Mouse (Mus musculus): ENCODE measurements around the gene Hnrnpa3. TPM values are rescaled to one million over a fixed set of nuclear protein-coding genes. Genes with fewer than 3 reads are reported as not detected.
"Not testable (repeated sequence)": the region's sequence is repeated elsewhere in the genome, so short reads cannot be mapped to it uniquely, and the experiment has no call there.

Gene Hnrnpa3
- total RNA-seq, 2 experiments from 2014 or later, result 319 to 330 TPM

DNA sequence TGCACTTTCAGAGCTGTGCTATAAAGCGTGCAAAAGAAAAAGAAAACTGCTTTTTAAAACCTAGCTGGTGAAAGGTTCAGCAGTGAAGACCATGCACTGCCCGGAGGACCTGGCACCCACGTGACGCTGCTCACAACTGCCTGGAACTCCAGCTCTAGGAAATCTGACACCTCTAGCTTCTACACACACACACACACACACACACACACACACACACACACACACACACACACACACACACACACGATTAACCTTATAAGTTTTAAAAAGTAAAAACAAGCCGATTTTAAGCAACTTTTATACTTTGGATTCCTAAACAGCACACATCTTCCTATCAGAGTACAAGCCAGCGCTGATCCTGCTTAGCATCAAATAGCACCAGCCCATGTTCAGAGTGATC, 22.4 kb downstream of the Hnrnpa3 start:
- DNase-seq, result no peak

DNA sequence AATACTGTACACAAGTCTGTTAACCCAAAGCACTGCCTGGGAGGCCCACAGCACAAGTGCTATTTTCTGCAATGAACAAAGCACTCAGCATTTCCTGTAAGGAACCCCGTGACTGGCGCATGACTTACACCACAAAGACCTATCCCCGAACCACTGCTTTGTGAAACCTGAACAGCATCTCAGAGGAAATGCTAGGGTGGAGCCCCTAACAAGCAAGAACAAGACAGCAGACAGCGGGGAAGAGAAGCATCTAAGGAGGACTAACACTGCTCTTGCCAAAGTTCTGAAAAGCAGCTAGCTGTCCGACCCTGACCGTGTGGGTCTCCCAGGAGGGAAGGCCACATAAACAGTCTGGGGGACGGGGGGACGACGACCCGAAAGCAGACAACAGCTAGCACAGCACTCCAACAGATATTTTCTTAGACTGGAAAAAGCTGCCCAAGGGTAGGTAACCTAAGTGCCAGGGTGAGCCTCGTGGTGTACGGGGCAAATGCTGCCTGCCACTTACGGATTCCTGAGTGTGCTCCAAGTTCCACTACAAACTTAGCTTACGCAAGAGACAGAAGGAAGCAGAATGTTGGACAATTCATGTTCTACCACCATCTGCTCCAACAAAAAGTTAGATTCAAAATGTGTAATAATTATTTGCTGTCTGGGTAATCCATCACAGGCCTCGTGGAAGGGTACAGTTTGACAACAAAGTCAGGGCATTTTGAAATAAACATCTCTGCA, 24.1 kb downstream of the Hnrnpa3 start:
- DNase-seq, result peak in 1 of 2 experiments; percentile 24

DNA sequence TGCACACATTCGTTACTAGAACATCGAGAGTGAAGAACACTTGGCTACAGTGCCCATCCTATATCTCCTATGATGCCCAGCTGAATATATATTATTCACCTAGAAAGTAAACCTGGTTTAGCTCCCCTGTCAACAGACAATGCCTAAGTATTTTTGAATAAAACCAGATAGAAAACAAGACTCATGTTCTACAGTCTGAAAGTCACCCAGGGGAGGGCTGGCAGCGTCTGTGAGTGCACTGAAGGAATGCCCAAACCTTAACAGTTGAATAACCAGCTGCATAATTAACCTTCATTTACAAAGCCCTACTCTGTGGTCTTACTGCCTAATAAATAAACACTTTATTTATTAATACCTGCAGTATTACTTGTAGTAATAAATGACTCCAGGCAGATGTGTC, 25.5 kb downstream of the Hnrnpa3 start:
- no peak for DNase-seq

DNA sequence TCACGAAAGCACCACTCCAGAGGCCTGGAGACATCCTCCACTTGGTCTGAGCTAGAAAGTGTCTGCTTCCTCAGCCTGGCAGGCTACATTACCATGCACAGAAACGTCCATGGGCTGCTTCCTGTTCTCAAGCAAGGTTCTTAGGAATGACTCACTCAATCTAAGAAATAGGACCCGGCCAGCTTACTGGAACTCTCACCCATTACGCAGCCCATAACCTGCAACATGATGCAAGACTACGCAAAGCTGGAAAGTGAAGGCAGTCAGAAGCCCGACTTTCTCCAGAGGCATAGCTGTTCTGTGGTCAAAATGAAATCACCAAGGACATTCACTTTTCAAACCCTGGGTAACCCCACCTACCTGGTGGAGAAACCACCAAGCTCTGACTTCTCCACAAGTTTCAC, 26.4 kb downstream of the Hnrnpa3 start:
- DNase-seq, result no peak

DNA sequence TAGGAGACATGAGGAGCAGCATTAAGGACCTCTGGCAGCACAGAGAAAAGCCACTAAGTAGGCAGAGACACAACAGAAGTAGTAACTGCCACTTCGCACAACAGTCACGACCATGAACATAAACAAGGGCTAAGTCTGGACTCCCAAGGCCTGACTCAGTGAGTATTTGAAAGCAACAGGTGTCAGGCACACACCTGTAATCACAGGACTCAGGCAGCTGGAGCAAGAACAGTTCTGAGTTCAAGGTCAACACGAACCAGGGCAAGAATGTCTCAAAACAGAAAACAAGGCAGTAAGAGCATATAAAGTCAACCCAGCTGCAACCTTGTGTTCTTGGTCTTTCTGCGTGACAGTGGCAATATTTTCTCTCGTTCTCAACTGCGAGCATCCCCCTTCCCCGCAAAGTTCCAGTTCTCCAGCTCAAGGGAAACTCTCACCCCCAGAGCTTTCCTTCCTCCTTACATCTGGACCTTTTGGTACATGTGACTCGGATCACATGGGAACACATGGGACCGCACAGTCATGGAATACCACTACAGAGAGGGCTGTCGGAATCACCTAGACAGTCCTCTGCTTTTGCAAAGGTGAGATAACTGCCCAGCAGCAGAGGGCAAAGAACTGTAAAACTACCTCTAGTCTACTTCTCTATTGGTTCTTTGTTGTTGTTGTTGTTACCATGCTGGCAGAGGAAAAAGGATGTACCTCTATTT, 28.1 kb downstream of the Hnrnpa3 start:
- no peak for DNase-seq

DNA sequence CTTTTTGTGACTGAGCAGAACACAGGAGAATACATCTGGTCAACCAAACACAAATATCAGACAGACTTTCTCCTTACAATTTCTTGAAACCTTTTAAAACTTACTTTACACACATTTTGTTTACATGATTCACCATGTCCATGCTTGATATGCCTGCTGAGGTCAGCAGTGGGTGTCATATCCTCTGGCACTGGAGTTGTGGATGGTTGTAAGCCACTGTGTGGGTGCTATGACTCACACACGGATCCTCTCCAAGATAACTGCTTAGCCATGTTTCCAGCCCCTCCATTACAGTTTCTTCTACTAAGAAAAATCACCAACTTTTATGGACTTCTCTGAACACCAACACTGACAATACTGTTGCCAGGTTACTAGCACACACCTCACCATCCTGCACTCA, 29.8 kb downstream of the Hnrnpa3 start:
- no peak for DNase-seq

DNA sequence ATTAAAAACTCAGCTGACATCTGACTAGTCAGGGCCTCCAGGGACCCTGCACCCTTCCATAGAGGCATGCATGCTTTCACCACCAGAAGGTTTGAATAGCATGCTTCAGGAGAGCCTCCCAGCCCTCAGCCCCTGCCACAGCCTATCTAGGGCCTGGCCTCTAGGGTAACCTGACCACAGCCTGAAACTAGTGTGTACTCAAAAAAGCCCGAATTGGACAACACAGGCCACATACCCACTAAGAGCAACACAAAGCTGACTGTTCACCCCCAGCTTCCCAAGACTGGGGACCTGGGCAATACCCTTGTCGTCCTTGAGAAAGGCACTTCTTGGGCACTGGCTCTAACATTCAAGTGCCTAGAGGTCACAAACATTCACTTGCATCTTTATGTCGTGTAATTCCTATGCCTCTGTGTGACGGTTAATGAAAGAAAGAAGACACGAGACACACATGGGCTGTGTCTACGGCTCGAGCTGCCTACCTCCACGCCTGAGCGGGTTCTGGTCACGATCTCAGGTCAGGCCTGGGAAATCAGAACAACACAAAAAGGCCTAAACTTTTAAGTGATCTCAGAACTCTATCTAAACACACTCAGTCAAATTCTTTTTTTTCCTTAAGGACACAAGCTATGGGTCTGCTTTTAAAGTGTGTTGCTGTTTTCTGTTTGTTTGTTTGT, 30.6 kb downstream of the Hnrnpa3 start:
- no peak for DNase-seq

DNA sequence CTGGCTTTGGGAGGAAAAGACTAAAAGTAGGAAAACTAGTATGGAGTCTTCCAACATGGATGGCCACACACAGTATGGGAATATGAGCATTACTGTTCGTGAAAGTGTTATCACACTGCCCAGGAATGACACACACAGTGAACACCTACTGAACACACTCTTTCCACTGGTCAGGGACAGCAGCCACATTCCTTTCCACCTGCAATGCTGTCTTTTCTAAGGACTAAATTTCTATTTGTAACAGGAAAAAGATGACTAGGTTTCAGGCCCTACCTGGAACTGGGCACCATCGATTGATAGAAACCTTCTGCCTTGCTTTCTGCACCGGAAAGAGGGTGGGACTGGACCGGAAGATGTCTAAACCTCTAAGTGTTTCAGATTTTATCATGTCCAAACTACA, 31.6 kb downstream of the Hnrnpa3 start:
- DNase-seq, result no peak

DNA sequence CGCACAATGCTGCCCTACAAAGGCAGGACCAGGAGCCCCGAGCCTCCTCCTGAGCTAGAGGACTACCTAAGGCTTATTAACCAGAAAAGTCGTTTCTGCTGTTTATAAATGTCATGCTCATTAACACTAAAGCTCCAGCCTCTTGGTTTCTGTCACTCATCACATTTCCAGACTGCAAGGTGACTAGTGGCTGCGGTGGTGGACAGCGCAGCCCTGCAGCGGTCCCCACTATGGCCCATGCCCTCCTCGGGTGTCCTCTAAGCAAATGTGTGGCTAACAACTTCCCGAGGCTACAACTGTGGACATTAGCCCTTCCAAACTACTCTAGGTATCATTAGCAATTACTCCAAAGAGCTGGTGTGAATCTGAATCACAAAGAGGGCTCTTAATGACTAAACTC, 32.3 kb downstream of the Hnrnpa3 start:
- no peak for DNase-seq

DNA sequence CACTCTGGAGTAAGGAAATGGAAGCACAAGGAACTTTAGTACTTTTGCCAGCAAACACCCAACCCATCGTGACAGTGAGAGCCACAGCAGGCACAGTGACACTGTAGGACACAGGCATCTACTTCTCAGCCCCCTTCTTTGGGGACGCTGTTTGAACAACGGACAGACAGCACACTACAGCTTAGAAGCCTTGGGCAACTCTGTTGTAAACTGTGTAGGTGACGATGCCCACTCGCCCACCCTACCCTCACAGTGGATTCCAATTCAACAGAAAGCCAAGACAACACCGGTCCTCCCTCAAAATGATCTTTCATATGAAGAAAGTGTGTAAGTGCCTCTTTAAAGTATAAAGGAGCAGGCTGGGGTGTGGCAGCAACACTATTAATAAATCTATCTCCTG, 33.3 kb downstream of the Hnrnpa3 start:
- DNase-seq, result no peak

DNA sequence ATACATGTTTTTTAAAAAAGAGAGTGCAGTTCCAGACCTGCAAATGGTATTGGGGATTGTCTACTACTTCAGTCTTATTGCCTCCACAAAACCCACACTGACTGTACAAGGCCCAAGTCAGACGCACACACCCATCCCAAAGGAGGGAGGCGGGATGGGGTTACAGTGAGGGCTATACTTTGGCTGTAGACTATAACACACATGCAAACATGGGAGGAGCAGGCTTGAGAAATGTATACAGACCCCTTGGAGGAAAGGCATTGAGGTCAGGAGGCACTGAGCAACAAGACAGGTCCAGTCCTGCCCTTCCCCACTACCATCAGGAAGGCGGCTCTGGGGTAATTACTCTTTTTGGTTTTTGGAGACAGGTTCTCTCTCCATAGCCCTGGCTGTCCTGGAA, 35.9 kb downstream of the Hnrnpa3 start:
- not testable (repeated sequence) for DNase-seq

DNA sequence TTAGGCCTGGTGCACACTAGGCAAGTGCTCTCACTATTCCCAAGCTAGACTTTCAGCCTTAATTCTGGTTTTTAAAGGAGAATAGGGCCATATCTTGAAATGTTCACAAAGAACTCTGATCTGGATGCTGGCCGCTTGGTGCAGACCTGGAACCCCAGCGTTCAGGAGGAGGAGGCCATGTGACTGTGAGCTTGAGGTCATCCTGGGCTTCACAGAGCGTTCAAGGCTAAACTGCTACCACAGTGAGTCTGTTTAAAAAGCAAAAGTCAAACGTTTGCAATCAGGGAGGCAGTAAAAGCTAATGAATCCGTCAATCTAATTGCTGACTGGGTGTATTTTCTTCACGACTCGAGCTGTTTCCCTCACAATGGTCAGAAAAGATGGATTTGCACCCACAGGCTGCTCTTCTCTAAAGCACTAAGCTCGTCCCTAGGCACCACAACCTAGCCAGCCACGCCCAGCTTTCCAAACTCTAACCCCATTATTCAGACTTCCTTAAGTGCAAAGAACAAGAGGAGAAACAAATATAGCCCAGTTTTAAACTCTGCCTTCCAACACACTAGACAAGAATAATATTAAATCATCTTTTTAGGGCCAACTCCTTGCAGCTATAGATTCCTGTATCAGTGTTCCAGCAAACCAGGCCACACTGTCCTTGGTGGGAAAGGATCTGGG, 36.8 kb downstream of the Hnrnpa3 start:
- DNase-seq, result no peak

DNA sequence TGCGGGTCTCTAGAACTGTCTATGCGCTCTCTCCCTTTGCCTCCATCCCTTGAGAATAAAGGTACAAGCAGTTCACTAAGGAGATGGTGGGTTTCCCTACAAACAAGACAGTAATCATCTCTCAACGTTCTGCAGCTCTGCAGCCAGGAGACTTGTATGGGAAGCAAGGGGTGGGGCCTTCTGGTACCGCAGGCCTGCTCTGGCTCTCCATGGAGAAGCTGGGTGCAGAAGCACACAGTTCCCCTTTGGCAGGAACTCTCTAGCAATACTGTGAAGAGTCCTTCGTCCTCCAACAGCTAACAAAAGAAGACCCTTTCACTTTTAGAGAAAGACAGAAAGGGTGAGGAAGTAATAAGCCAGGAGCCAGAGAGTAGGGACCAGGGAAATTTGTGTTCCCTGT, 37.3 kb downstream of the Hnrnpa3 start:
- DNase-seq, result no peak

DNA sequence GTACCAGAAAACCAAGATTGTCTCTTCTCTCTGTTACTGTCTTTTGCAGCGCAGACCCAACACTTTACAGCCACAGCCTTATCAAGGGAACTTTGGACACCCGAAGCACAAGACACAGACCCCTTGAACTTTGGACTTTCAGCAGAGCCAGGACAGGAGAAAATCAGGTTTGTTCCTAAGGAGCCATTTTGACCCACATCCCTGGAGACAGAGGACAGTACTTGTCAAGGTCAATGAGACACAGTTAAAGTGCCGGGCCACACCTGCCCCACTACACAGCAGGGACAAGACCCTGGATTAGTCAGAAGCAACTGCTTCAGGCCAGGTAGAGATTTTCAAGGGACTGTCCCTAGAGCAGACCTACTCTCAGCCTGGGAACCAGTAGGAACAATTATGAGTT, 38.2 kb downstream of the Hnrnpa3 start:
- DNase-seq, result no peak

DNA sequence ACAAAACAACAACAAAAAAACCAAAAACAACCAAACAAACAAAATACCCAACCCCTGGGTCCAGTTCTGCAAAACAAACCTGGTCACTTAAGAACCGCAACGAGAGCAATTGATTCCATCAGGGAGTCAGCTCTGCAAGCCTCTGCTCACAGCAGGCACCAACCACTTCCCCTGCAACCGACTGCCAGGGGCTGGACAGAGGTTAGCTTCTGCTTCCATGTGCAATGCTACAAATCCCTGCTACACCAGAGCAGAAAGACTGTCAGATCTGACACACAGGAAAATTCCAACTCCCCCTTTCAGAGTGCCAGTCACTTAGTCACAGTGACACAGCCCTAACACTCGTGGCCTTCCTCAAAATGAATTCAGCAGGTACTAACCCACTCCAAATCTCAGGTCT, 38.9 kb downstream of the Hnrnpa3 start:
- no peak for DNase-seq

DNA sequence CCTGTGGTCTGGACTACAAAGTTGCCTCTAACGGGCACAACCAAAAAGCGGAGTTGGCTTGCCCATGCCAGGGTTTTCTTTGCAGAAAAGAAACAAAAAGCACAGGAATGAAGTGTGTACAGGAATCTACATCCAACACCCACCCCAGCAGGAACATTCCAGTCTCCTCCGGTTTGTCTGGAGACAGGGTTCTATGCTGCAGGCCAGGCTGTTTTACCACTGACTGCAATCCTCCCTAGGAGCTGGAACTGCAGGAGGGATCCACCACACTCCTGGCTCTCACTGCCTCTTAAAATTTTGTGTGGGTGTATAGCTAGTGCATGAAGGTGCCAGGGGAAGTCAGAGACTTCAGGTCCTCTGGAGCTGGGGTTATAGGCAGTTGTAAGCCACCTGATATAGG, 39.8 kb downstream of the Hnrnpa3 start:
- no peak for DNase-seq

DNA sequence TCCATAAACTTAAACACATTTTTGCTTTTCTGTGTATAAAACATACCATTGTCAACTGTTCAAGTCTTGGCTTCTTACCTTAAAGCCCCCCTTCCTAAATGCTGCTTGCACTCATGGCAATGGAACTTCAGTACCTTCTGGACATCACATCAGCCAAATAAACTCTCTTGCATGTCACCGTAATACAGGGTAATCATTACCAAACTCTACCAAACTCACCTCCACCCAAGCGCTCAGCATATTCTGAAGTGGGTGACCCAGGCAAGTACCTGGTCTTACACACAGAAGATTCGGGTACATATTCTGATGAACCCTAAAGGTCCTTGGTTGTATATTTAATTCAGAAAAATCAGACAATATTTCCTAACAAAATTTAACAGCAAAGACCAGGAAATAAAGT, 41.5 kb downstream of the Hnrnpa3 start:
- DNase-seq, result no peak

DNA sequence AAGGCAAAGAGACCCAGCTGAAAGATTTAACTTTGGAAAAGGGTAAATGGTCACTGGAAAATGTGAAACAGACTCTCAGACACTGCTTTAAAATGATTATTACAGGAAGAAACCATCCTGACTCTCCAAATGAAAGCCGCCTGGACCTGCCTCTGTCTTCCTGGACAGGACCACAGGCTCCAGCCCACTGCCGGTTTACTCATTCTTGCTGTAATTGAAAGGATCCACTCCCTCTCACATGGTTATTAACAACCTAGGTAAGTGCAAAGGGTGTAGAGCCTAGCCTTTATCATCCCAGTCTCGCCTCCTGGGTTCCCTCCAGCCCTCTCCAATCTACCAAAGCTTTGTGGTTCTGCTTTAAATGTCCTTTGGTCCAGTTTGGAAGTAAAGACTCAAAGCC, 42.1 kb downstream of the Hnrnpa3 start:
- DNase-seq, result no peak

DNA sequence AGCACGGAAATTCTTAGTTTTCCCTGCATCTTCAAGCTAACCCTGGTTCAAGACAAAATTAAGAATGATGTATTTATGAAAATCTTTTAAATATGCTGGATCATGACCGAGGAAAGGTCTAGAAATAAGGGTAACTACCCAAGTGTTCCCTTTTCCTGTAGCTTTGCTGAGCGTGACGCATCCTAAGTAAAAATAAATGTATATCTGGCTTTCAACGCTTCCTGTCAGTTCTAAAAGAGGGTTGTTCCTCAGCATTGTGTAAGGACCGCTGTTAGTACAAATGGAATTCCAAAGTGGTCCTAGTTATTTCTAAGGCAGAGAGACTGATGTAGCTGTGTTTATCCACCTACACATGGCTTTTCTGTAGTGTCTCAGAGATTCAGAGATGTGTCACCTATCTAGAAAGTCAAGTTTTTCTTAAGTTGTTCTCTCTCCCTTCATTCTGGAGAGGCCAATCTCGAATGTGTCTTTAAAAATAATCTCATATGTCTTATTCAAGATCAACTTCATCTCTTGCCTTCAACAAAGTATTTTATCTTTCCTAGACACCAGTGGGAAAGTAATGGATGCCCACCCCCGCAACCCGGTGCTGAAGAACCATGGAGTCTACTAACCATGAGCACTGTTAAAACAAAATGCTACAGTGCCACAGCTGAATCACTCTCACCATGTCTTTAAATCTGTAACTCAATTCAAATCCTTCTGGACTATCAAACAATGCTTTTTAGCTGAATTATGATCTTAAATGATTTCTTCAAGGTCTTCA, 42.9 kb downstream of the Hnrnpa3 start:
- DNase-seq, result no peak

DNA sequence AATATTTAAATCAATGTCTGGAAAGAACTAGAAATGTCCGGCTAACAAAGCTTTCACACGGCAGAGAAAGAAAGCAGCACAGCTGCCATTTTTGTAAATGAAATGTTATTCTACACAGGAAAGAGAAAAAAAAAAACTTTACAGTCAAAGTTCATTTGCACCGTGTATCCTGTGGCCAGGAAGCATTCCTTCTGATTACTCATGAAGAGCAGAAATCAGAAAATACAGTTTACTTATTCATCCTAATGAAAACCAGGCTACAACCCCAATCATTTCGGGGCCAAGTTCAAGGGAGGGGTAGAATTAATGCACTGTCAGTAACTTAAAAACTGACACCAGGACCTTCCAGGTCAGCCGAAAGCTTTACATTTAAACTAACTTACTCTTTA, 43.5 kb downstream of the Hnrnpa3 start:
- no peak for DNase-seq

DNA sequence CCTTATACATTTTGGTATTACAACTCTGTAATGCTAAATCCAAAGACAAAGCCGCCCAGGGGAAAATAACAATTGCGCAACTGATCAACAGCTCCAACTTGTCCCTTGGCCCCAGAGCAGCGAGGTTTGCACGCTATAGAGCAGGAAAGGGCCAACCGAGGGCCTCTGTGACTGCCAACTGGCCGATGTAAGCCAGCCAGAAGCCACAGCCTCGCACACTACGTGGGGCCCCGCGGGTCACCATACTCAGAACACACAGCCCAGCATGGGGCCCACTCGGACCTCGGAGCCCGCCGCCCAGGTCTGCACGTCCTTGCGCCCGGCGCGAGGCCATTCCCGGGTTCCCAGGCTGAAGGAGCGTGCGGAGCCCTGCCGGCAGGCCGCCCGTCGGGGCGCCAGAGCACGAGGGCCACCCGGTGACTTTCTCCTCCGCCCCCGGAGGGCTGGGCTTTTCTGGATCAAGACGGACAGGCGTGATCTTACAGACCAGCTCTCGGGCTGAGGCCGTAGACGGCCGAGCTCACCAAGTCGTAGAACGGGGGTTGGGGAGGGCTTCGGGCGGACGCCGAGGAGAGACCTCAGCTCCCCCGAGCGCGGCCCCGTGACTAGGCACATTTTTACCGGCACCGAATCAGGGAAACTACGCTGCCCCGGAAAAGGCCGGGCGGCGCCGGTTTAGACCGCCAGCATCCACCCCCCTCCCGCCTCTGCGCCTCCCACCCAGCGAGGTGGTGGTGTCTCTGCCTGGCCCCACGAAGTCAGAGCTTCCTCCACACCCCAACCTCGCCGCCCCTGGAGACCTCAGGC, 44.5 kb downstream of the Hnrnpa3 start:
- DNase-seq, result peak; percentile 73 to 76
